Mouse (Mus musculus): ENCODE data around the gene Slc6a17. TPM values are rescaled to one million over a fixed set of nuclear protein-coding genes. Genes with fewer than 3 reads are reported as not detected.

Gene Slc6a17
- polyA plus RNA-seq, 1 experiment from 2014 or later: 2.0 TPM

GRCm38 (mm10) chr3:107546956-107547355 is 29.1 kb upstream of the Slc6a17 start:
- DNase-seq (ENCODE audit: low spot score) (no peak), ATAC-seq (replicated peaks; ENCODE audit: low FRiP score) (no peak)
- H3K9ac ChIP-seq (ENCODE audit: low read depth, low read length): no peak overlapping the region
- H3K4me2 ChIP-seq: no peak overlapping the region
- no peaks in the 10 kb centered on the region for H3K27me3 ChIP-seq (replicated peaks; ENCODE audit: control insufficient read depth, insufficient read depth, low read length)
- no peaks in the 10 kb centered on the region for H3K36me3 ChIP-seq (ENCODE audit: control insufficient read depth, insufficient read depth, low read length)
- H3K27ac ChIP-seq (ENCODE audit: low read depth, low read length): no peak overlapping the region
- H3K4me3 ChIP-seq (ENCODE audit: low read depth, low read length): no peak overlapping the region
- no peaks in the 10 kb centered on the region for H3K4me1 ChIP-seq (replicated peaks; ENCODE audit: control insufficient read depth, insufficient read depth, low read length)
- H3K9me3 ChIP-seq (ENCODE audit: control insufficient read depth, low read length): no peaks in the 10 kb centered on the region
- WGBS: 65% methylated on average over 2 of the region's 2 CpGs

- no peaks in the 10 kb centered on the region for H3K4me1 ChIP-seq (replicated peaks; ENCODE audit: control insufficient read depth, insufficient read depth, low read length)
- H3K4me3 ChIP-seq (ENCODE audit: low read depth, low read length): no peak overlapping the region
- H3K9ac ChIP-seq (ENCODE audit: low read depth, low read length): no peak overlapping the region
- WGBS: 64% methylated on average over 10 of the region's 10 CpGs
- H3K9me3 ChIP-seq (ENCODE audit: control insufficient read depth, low read length): no peaks in the 10 kb centered on the region
- no peak overlapping the region for H3K27ac ChIP-seq (ENCODE audit: low read depth, low read length)
- H3K4me2 ChIP-seq: no peak overlapping the region
- no peaks in the 10 kb centered on the region for H3K27me3 ChIP-seq (replicated peaks; ENCODE audit: control insufficient read depth, insufficient read depth, low read length)
- no peaks in the 10 kb centered on the region for H3K36me3 ChIP-seq (ENCODE audit: control insufficient read depth, insufficient read depth, low read length)
- ATAC-seq (replicated peaks; ENCODE audit: low FRiP score) (no peak), DNase-seq (ENCODE audit: low spot score) (no peak)
Observed at GRCm38 (mm10) chr3:107545716-107546412, 28.0 kb upstream of the Slc6a17 start.

- H3K4me3 ChIP-seq (ENCODE audit: low read depth, low read length): no peak overlapping the region
- no peaks in the 10 kb centered on the region for H3K9me3 ChIP-seq (ENCODE audit: control insufficient read depth, low read length)
- no peaks in the 10 kb centered on the region for H3K4me1 ChIP-seq (replicated peaks; ENCODE audit: control insufficient read depth, insufficient read depth, low read length)
- no peak overlapping the region for H3K9ac ChIP-seq (ENCODE audit: low read depth, low read length)
- no peak overlapping the region for H3K27ac ChIP-seq (ENCODE audit: low read depth, low read length)
- DNase-seq (ENCODE audit: low spot score) (no peak), ATAC-seq (replicated peaks; ENCODE audit: low FRiP score) (no peak)
- no peaks in the 10 kb centered on the region for H3K27me3 ChIP-seq (replicated peaks; ENCODE audit: control insufficient read depth, insufficient read depth, low read length)
- H3K4me2 ChIP-seq: no peak overlapping the region
- WGBS: 57% methylated on average over 5 of the region's 5 CpGs
- H3K36me3 ChIP-seq (ENCODE audit: control insufficient read depth, insufficient read depth, low read length): no peaks in the 10 kb centered on the region
Observed at GRCm38 (mm10) chr3:107545278-107545677, 27.5 kb upstream of the Slc6a17 start.

- Histone ChIP-seq H3K4me2 (no peak overlapping the region), H3K36me3 (ENCODE audit: control insufficient read depth, insufficient read depth, low read length) (no peaks in the 10 kb centered on the region), H3K4me3 (ENCODE audit: low read depth, low read length) (no peak overlapping the region), H3K27me3 (replicated peaks; ENCODE audit: control insufficient read depth, insufficient read depth, low read length) (no peaks in the 10 kb centered on the region), H3K9me3 (ENCODE audit: control insufficient read depth, low read length) (no peaks in the 10 kb centered on the region), H3K27ac (ENCODE audit: low read depth, low read length) (no peak overlapping the region), H3K4me1 (replicated peaks; ENCODE audit: control insufficient read depth, insufficient read depth, low read length) (no peaks in the 10 kb centered on the region), H3K9ac (ENCODE audit: low read depth, low read length) (no peak overlapping the region)
- WGBS: 70% methylated on average over 8 of the region's 8 CpGs
- DNase-seq (ENCODE audit: low spot score) (no peak), ATAC-seq (replicated peaks; ENCODE audit: low FRiP score) (no peak)
Observed at GRCm38 (mm10) chr3:107543158-107544080, 25.6 kb upstream of the Slc6a17 start.

GRCm38 (mm10) chr3:107542584-107542983 is 24.8 kb upstream of the Slc6a17 start:
- Histone ChIP-seq H3K4me3 (ENCODE audit: low read depth, low read length) (no peak overlapping the region), H3K27ac (ENCODE audit: low read depth, low read length) (no peak overlapping the region), H3K4me2 (no peak overlapping the region), H3K36me3 (ENCODE audit: control insufficient read depth, insufficient read depth, low read length) (no peaks in the 10 kb centered on the region), H3K9me3 (ENCODE audit: control insufficient read depth, low read length) (no peaks in the 10 kb centered on the region), H3K9ac (ENCODE audit: low read depth, low read length) (no peak overlapping the region), H3K4me1 (replicated peaks; ENCODE audit: control insufficient read depth, insufficient read depth, low read length) (no peaks in the 10 kb centered on the region), H3K27me3 (replicated peaks; ENCODE audit: control insufficient read depth, insufficient read depth, low read length) (0 out of 2 replicates have a peak, but pooled peaks cover 2% of the 10 kb centered on the region)
- DNase-seq (ENCODE audit: low spot score) (no peak), ATAC-seq (replicated peaks; ENCODE audit: low FRiP score) (no peak)
- 60% methylated on average over 4 of the region's 4 CpGs for WGBS

- Histone ChIP-seq H3K4me1 (replicated peaks; ENCODE audit: control insufficient read depth, insufficient read depth, low read length) (no peaks in the 10 kb centered on the region), H3K4me2 (no peak overlapping the region; the same call in 1 of the 2 replicates), H3K27ac (ENCODE audit: low read depth, low read length) (no peak overlapping the region), H3K4me3 (ENCODE audit: low read depth, low read length) (no peak overlapping the region), H3K9ac (ENCODE audit: low read depth, low read length) (no peak overlapping the region), H3K36me3 (ENCODE audit: control insufficient read depth, insufficient read depth, low read length) (no peaks in the 10 kb centered on the region), H3K9me3 (ENCODE audit: control insufficient read depth, low read length) (no peaks in the 10 kb centered on the region), H3K27me3 (replicated peaks; ENCODE audit: control insufficient read depth, insufficient read depth, low read length) (peaks cover 10% of the 10 kb centered on the region; the same call in 1 of the 2 replicates)
- 35% methylated on average over 8 of the region's 8 CpGs for WGBS
- no peak for DNase-seq (ENCODE audit: low spot score)
- ATAC-seq (replicated peaks; ENCODE audit: low FRiP score): no peak
Observed at GRCm38 (mm10) chr3:107537504-107537889, 19.7 kb upstream of the Slc6a17 start.

GRCm38 (mm10) chr3:107536810-107537503 is 19.1 kb upstream of the Slc6a17 start:
- no peak overlapping the region for H3K27ac ChIP-seq (ENCODE audit: low read depth, low read length)

GRCm38 (mm10) chr3:107534951-107535350 is 17.1 kb upstream of the Slc6a17 start:
- H3K27me3 ChIP-seq (replicated peaks; ENCODE audit: control insufficient read depth, insufficient read depth, low read length): peaks cover 10% of the 10 kb centered on the region; the same call in 1 of the 2 replicates
- WGBS: 82% methylated on average over 7 of the region's 7 CpGs

More at GRCm38 (mm10) chr3:107536810-107537503, 19.1 kb upstream of the Slc6a17 start:
- 9% methylated on average over 17 of the region's 17 CpGs for WGBS
- Histone ChIP-seq H3K27me3 (replicated peaks; ENCODE audit: control insufficient read depth, insufficient read depth, low read length) (peaks cover 10% of the 10 kb centered on the region; the same call in 1 of the 2 replicates), H3K4me1 (replicated peaks; ENCODE audit: control insufficient read depth, insufficient read depth, low read length) (no peaks in the 10 kb centered on the region), H3K4me3 (ENCODE audit: low read depth, low read length) (no peak overlapping the region), H3K9me3 (ENCODE audit: control insufficient read depth, low read length) (no peaks in the 10 kb centered on the region), H3K36me3 (ENCODE audit: control insufficient read depth, insufficient read depth, low read length) (no peaks in the 10 kb centered on the region), H3K4me2 (peak overlapping the region; percentile 30; the same call in 1 of the 2 replicates), H3K9ac (ENCODE audit: low read depth, low read length) (no peak overlapping the region)
- no peak for ATAC-seq (replicated peaks; ENCODE audit: low FRiP score)
- DNase-seq (ENCODE audit: low spot score): peak; percentile 34

More at GRCm38 (mm10) chr3:107534951-107535350, 17.1 kb upstream of the Slc6a17 start:
- H3K4me3 ChIP-seq (ENCODE audit: low read depth, low read length): no peak overlapping the region
- ATAC-seq (replicated peaks; ENCODE audit: low FRiP score) (no peak), DNase-seq (ENCODE audit: low spot score) (no peak)
- no peaks in the 10 kb centered on the region for H3K36me3 ChIP-seq (ENCODE audit: control insufficient read depth, insufficient read depth, low read length)
- H3K9me3 ChIP-seq (ENCODE audit: control insufficient read depth, low read length): no peaks in the 10 kb centered on the region
- no peak overlapping the region for H3K4me2 ChIP-seq
- H3K4me1 ChIP-seq (replicated peaks; ENCODE audit: control insufficient read depth, insufficient read depth, low read length): no peaks in the 10 kb centered on the region
- no peak overlapping the region for H3K27ac ChIP-seq (ENCODE audit: low read depth, low read length)
- no peak overlapping the region for H3K9ac ChIP-seq (ENCODE audit: low read depth, low read length)

Data from liver, embryonic 11.5 days (tissue).